25 mouse cellular contexts compared by ENCODE assay signal in genomic region chr12:73355084-73355775, GRCm38 (mm10).
DNase-seq lines count a peak whose midpoint lies in the region; ATAC-seq lines count a peak whose summit lies in the region.
"Had no signal": no experiment of that assay in that cellular context is flagged by ENCODE, and none has a peak within 500 bp of the region (broad histone marks: within the 10 kb centered on the region; RNA-seq: fewer than 3 reads in every experiment).

No protein-coding gene starts in this region.

- no peak overlapping the region for H3K9ac ChIP-seq in intestine, embryonic 14.5 days (ENCODE audit: low read length)
- no peak overlapping the region for H3K9ac ChIP-seq in intestine, embryonic 15.5 days
- H3K9ac ChIP-seq in embryonic facial prominence, embryonic 14.5 days (ENCODE audit: low read depth, low read length), result no peak overlapping the region
- H3K9ac ChIP-seq in limb, embryonic 13.5 days, result no peak overlapping the region
- H3K9ac ChIP-seq: hindbrain, embryonic 12.5 days; midbrain, embryonic 15.5 days; neural tube, embryonic 13.5 days had no signal

- H3K4me1 ChIP-seq in intestine, embryonic 14.5 days (replicated peaks; ENCODE audit: control insufficient read depth, insufficient read depth, low read length), result peaks cover 6% of the 10 kb centered on the region; the same call in 1 of the 2 replicates
- no peaks in the 10 kb centered on the region for H3K4me1 ChIP-seq in intestine, embryonic 15.5 days (replicated peaks)
- H3K4me1 ChIP-seq in embryonic facial prominence, embryonic 14.5 days (ENCODE audit: control insufficient read depth, insufficient read depth, low read length), result peaks cover 25% of the 10 kb centered on the region
- H3K4me1 ChIP-seq in limb, embryonic 13.5 days, result peaks cover 57% of the 10 kb centered on the region
- H3K4me1 ChIP-seq: midbrain, embryonic 15.5 days had no signal

- H3K4me2 ChIP-seq in intestine, embryonic 14.5 days (ENCODE audit: low read length), result no peak overlapping the region
- no peak overlapping the region for H3K4me2 ChIP-seq in intestine, embryonic 15.5 days (replicated peaks)
- no peak overlapping the region for H3K4me2 ChIP-seq in embryonic facial prominence, embryonic 14.5 days (ENCODE audit: low read depth, low read length)
- H3K4me2 ChIP-seq in limb, embryonic 13.5 days (replicated peaks), result no peak overlapping the region
- H3K4me2 ChIP-seq: hindbrain, embryonic 12.5 days; liver, embryonic 11.5 days; midbrain, embryonic 15.5 days; neural tube, embryonic 13.5 days had no signal

- no peaks in the 10 kb centered on the region for H3K36me3 ChIP-seq in intestine, embryonic 14.5 days (ENCODE audit: control insufficient read depth, insufficient read depth, low read length)
- no peaks in the 10 kb centered on the region for H3K36me3 ChIP-seq in intestine, embryonic 15.5 days
- H3K36me3 ChIP-seq in embryonic facial prominence, embryonic 14.5 days (ENCODE audit: control insufficient read depth, insufficient read depth, low read length), result 0 out of 2 replicates have a peak, but pooled peaks cover 4% of the 10 kb centered on the region
- H3K36me3 ChIP-seq in limb, embryonic 13.5 days, result no peaks in the 10 kb centered on the region
- H3K36me3 ChIP-seq: midbrain, embryonic 15.5 days; neural tube, embryonic 13.5 days had no signal

- WGBS in intestine, embryonic 14.5 days, result 64% methylated on average over 14 of the region's 14 CpGs
- WGBS in intestine, embryonic 15.5 days, result 73% methylated on average over 14 of the region's 14 CpGs
- WGBS in embryonic facial prominence, embryonic 14.5 days, result 40% methylated on average over 14 of the region's 14 CpGs
- 15% methylated on average over 14 of the region's 14 CpGs for WGBS in limb, embryonic 13.5 days

- no peak overlapping the region for H3K4me3 ChIP-seq in intestine, embryonic 14.5 days (ENCODE audit: low read depth, low read length)
- H3K4me3 ChIP-seq in intestine, embryonic 15.5 days (replicated peaks), result no peak overlapping the region
- no peak overlapping the region for H3K4me3 ChIP-seq in embryonic facial prominence, embryonic 14.5 days (ENCODE audit: low read depth, low read length)
- H3K4me3 ChIP-seq in limb, embryonic 13.5 days, result no peak overlapping the region
- H3K4me3 ChIP-seq: gastrocnemius, adult 2 months; hindbrain, embryonic 12.5 days; left cerebral cortex, adult 2 months; megakaryocyte, embryonic 14.5 days; midbrain, embryonic 15.5 days; neural tube, embryonic 13.5 days had no signal

- intact Hi-C loops in heart, postnatal 10 days (cut with DNase I), result no loop called here

- peak; percentile 40 for DNase-seq in intestine, embryonic 14.5 days (ENCODE audit: low spot score)
- peak; percentile 50 for DNase-seq in embryo, embryonic 11 days
- DNase-seq in embryonic facial prominence, embryonic 14.5 days (ENCODE audit: low spot score), result peak; percentile 62
- DNase-seq in thymus, postnatal 10 days (ENCODE audit: low spot score in 2 of 2), result no peak
- DNase-seq in frontal cortex, postnatal 36 days (ENCODE audit: low spot score in 2 of 2), result no peak
- DNase-seq in heart, postnatal 10 days, result no peak
- DNase-seq: adrenal gland, postnatal 25 days; B cell, adult 2 months; cerebellum, adult 11-12 months; gastrocnemius, adult 2 months; kidney, adult 11 months; kidney, postnatal 14 days; layer of hippocampus, adult 9-11 months; lung, postnatal 4 days; thymus, postnatal 14 days had no signal

- H3K9me3 ChIP-seq in intestine, embryonic 14.5 days (ENCODE audit: control insufficient read depth, low read length), result no peaks in the 10 kb centered on the region
- no peaks in the 10 kb centered on the region for H3K9me3 ChIP-seq in intestine, embryonic 15.5 days
- H3K9me3 ChIP-seq in embryonic facial prominence, embryonic 14.5 days (ENCODE audit: control insufficient read depth, low read length), result no peaks in the 10 kb centered on the region
- no peaks in the 10 kb centered on the region for H3K9me3 ChIP-seq in limb, embryonic 13.5 days
- H3K9me3 ChIP-seq: hindbrain, embryonic 12.5 days; megakaryocyte, embryonic 14.5 days; midbrain, embryonic 15.5 days; neural tube, embryonic 13.5 days had no signal

- no peaks in the 10 kb centered on the region for H3K27me3 ChIP-seq in intestine, embryonic 14.5 days (replicated peaks; ENCODE audit: control insufficient read depth, insufficient read depth, low read length)
- no peaks in the 10 kb centered on the region for H3K27me3 ChIP-seq in intestine, embryonic 15.5 days (replicated peaks)
- no peaks in the 10 kb centered on the region for H3K27me3 ChIP-seq in embryonic facial prominence, embryonic 14.5 days (replicated peaks; ENCODE audit: control insufficient read depth, insufficient read depth, low read length)
- H3K27me3 ChIP-seq in limb, embryonic 13.5 days, result peaks cover 8% of the 10 kb centered on the region; the same call in 1 of the 2 replicates
- H3K27me3 ChIP-seq: hindbrain, embryonic 12.5 days; megakaryocyte, embryonic 14.5 days; midbrain, embryonic 15.5 days; neural tube, embryonic 13.5 days had no signal

- no peak overlapping the region for H3K27ac ChIP-seq in intestine, embryonic 14.5 days (ENCODE audit: low read depth)
- H3K27ac ChIP-seq in intestine, embryonic 15.5 days, result no peak overlapping the region
- H3K27ac ChIP-seq in embryonic facial prominence, embryonic 14.5 days (replicated peaks; ENCODE audit: low read depth, low read length), result no peak overlapping the region; the same call in 1 of the 2 replicates
- H3K27ac ChIP-seq in limb, embryonic 13.5 days, result 0 out of 2 replicates have a peak overlapping the region, but pooled peaks have one; percentile 1
- H3K27ac ChIP-seq: gastrocnemius, adult 2 months; hindbrain, embryonic 12.5 days; left cerebral cortex, adult 2 months; midbrain, embryonic 15.5 days; neural tube, embryonic 13.5 days had no signal

- no peak for ATAC-seq in intestine, embryonic 14.5 days (replicated peaks; ENCODE audit: low FRiP score, low TSS enrichment, low read depth)
- no peak for ATAC-seq in intestine, embryonic 15.5 days
- ATAC-seq in embryonic facial prominence, embryonic 14.5 days (ENCODE audit: low read depth), result no peak
- ATAC-seq in limb, embryonic 13.5 days (ENCODE audit: low FRiP score, low read depth), result peak; percentile 38; the same call in 1 of the 2 replicates
- ATAC-seq: forebrain, embryonic 14.5 days; lung, postnatal 0 days; midbrain, embryonic 15.5 days had no signal

Comparison
In these comparisons a context has a peak if more than half of its experiments do, and no peak if none do; other contexts are left out.
1. DNase-seq: peak in intestine, embryonic 14.5 days (single experiment), embryo, embryonic 11 days (single experiment) and embryonic facial prominence, embryonic 14.5 days (single experiment); none in thymus, postnatal 10 days (0 of 2), frontal cortex, postnatal 36 days (0 of 2) and heart, postnatal 10 days (0 of 2).